In genomic region chr14:25492567-25493279, GRCm38 (mm10) we compare ENCODE assay signal across 11 mouse cellular contexts. TPM values are rescaled to one million over a fixed set of nuclear protein-coding genes. Genes with fewer than 3 reads are reported as not detected.
DNase-seq lines count a peak whose midpoint lies in the region; ATAC-seq lines count a peak whose summit lies in the region.
"Had no signal": no experiment of that assay in that cellular context is flagged by ENCODE, and none has a peak within 500 bp of the region (broad histone marks: within the 10 kb centered on the region; RNA-seq: fewer than 3 reads in every experiment).

No protein-coding gene starts in this region.

- no peaks in the 10 kb centered on the region for H3K9me3 ChIP-seq in heart, embryonic 12.5 days (replicated peaks)
- no peaks in the 10 kb centered on the region for H3K9me3 ChIP-seq in embryonic facial prominence, embryonic 10.5 days
- no peaks in the 10 kb centered on the region for H3K9me3 ChIP-seq in hindbrain, embryonic 16.5 days (ENCODE audit: control insufficient read depth, low read length)
- H3K9me3 ChIP-seq in midbrain, embryonic 13.5 days: no peaks in the 10 kb centered on the region

- H3K4me1 ChIP-seq in heart, embryonic 12.5 days (replicated peaks): peaks cover 100% of the 10 kb centered on the region
- peaks cover 93% of the 10 kb centered on the region for H3K4me1 ChIP-seq in embryonic facial prominence, embryonic 10.5 days
- peaks cover 81% of the 10 kb centered on the region for H3K4me1 ChIP-seq in hindbrain, embryonic 16.5 days (ENCODE audit: control insufficient read depth, insufficient read depth, low read depth, low read length)
- peaks cover 100% of the 10 kb centered on the region for H3K4me1 ChIP-seq in midbrain, embryonic 13.5 days (replicated peaks)

- H3K27ac ChIP-seq in heart, embryonic 12.5 days (ENCODE audit: poor library complexity, severe bottlenecking): peak overlapping the region; percentile 5; the same call in 1 of the 2 replicates
- H3K27ac ChIP-seq in embryonic facial prominence, embryonic 10.5 days (replicated peaks): peak overlapping the region; percentile 42; the same call in 1 of the 2 replicates
- peak overlapping the region; percentile 63 for H3K27ac ChIP-seq in hindbrain, embryonic 16.5 days (ENCODE audit: low read depth, low read length)
- H3K27ac ChIP-seq in midbrain, embryonic 13.5 days: peak overlapping the region; percentile 87

- H3K36me3 ChIP-seq in heart, embryonic 12.5 days: no peaks in the 10 kb centered on the region
- no peaks in the 10 kb centered on the region for H3K36me3 ChIP-seq in embryonic facial prominence, embryonic 10.5 days (replicated peaks)
- no peaks in the 10 kb centered on the region for H3K36me3 ChIP-seq in hindbrain, embryonic 16.5 days (ENCODE audit: control insufficient read depth, insufficient read depth, low read length)
- no peaks in the 10 kb centered on the region for H3K36me3 ChIP-seq in midbrain, embryonic 13.5 days

- H3K4me2 ChIP-seq in heart, embryonic 12.5 days: no peak overlapping the region
- peak overlapping the region; percentile 3; the same call in 1 of the 2 replicates for H3K4me2 ChIP-seq in hindbrain, embryonic 16.5 days (ENCODE audit: low read length)
- peak overlapping the region; percentile 7 for H3K4me2 ChIP-seq in midbrain, embryonic 13.5 days (replicated peaks)

- H3K9ac ChIP-seq in heart, embryonic 12.5 days: 0 out of 2 replicates have a peak overlapping the region, but pooled peaks have one; percentile 31
- peak overlapping the region; percentile 15 for H3K9ac ChIP-seq in hindbrain, embryonic 16.5 days (ENCODE audit: low read depth, low read length)
- H3K9ac ChIP-seq in midbrain, embryonic 13.5 days (replicated peaks): no peak overlapping the region; the same call in 1 of the 2 replicates

- H3K4me3 ChIP-seq in heart, embryonic 12.5 days: no peak overlapping the region
- H3K4me3 ChIP-seq in embryonic facial prominence, embryonic 10.5 days: no peak overlapping the region
- no peak overlapping the region for H3K4me3 ChIP-seq in hindbrain, embryonic 16.5 days (ENCODE audit: low read length)
- H3K4me3 ChIP-seq in midbrain, embryonic 13.5 days (replicated peaks): no peak overlapping the region

- ATAC-seq in heart, embryonic 12.5 days (ENCODE audit: insufficient number of reproducible peaks, low FRiP score): no peak
- ATAC-seq in hindbrain, embryonic 16.5 days: peak; percentile 1; the same call in 1 of the 2 replicates
- ATAC-seq in midbrain, embryonic 13.5 days: no peak
- no peak for ATAC-seq in erythroid progenitor cell, adult 5-6 weeks (replicated peaks; ENCODE audit: low FRiP score, poor library complexity, severe bottlenecking)

- WGBS in heart, embryonic 12.5 days: 70% methylated on average over 11 of the region's 11 CpGs
- WGBS in embryonic facial prominence, embryonic 10.5 days: 83% methylated on average over 11 of the region's 11 CpGs
- 66% methylated on average over 11 of the region's 11 CpGs for WGBS in hindbrain, embryonic 16.5 days
- 78% methylated on average over 11 of the region's 11 CpGs for WGBS in midbrain, embryonic 13.5 days

- H3K27me3 ChIP-seq in heart, embryonic 12.5 days (replicated peaks): no peaks in the 10 kb centered on the region
- no peaks in the 10 kb centered on the region for H3K27me3 ChIP-seq in embryonic facial prominence, embryonic 10.5 days (replicated peaks; ENCODE audit: low read depth, poor library complexity, severe bottlenecking)
- H3K27me3 ChIP-seq in hindbrain, embryonic 16.5 days (replicated peaks; ENCODE audit: control insufficient read depth, insufficient read depth, low read length): no peaks in the 10 kb centered on the region
- H3K27me3 ChIP-seq in midbrain, embryonic 13.5 days: no peaks in the 10 kb centered on the region

- no peak for DNase-seq in heart, postnatal 4 days
- DNase-seq in embryonic facial prominence, embryonic 10.5 days (ENCODE audit: low spot score): no peak
- no peak for DNase-seq in embryo, embryonic 10.5 days (ENCODE audit: low spot score)
- no peak for DNase-seq in cerebellum, adult 8-10 months
- DNase-seq: cerebellum, adult 11-12 months; heart, postnatal 10 days; right cerebral cortex, adult 18-20 months had no signal

RNA-seq across cellular contexts. Expression of gene Zmiz1, which starts 33.7 kb away (rescaled TPM):
- 34.2 and 41.4 TPM in 2 replicates for polyA plus RNA-seq in heart, embryonic 12.5 days (2016; fragmentation: Nextera tagmentation; extraction: Ambion mirVana)
- total RNA-seq in heart, postnatal 4 days (2021): 10 to 100 TPM; 67.0 to 78.5 TPM
- polyA plus RNA-seq in embryonic facial prominence, embryonic 10.5 days (2016; fragmentation: Nextera tagmentation; extraction: Ambion mirVana): 42.8 and 45.6 TPM in 2 replicates
- 50.4 and 55.0 TPM in 2 replicates for polyA plus RNA-seq in hindbrain, embryonic 16.5 days (2015; fragmentation: Nextera tagmentation; extraction: Ambion mirVana)
- polyA plus RNA-seq in midbrain, embryonic 13.5 days (2015; fragmentation: Nextera tagmentation; extraction: Ambion mirVana): 68.8 and 80.3 TPM in 2 replicates
- total RNA-seq in erythroid progenitor cell, adult 5-6 weeks (2015; ENCODE audit: low replicate concordance): 20.9 and 36.0 TPM in 2 replicates
- 4.0 and 4.6 TPM in 2 replicates for total RNA-seq in erythroid progenitor cell, adult 5-6 weeks (2017; ENCODE audit: low replicate concordance)

Comparison
In these comparisons a context has a peak if more than half of its experiments do, and no peak if none do; other contexts are left out.
1. H3K27ac ChIP-seq: peak in every context shown above with its lines; median percentile 87 in midbrain, embryonic 13.5 days; 63 in hindbrain, embryonic 16.5 days; 42 in embryonic facial prominence, embryonic 10.5 days; 5 in heart, embryonic 12.5 days.